In genomic region chr12:80323371-80324050, GRCm38 (mm10) we compare ENCODE assay signal across 14 mouse cellular contexts.
A peak's percentile ranks its signal among the peaks of the same experiment; 100 is the strongest.
DNase-seq lines count a peak whose midpoint lies in the region; ATAC-seq and TF ChIP-seq lines count a peak whose summit lies in the region.
"Had no signal": no experiment of that assay in that cellular context is flagged by ENCODE, and none has a peak within 500 bp of the region (broad histone marks: within the 10 kb centered on the region; RNA-seq: fewer than 3 reads in every experiment).

No protein-coding gene starts in this region.

- no peak overlapping the region for H3K9ac ChIP-seq in lung, embryonic 14.5 days
- no peak overlapping the region for H3K9ac ChIP-seq in heart, embryonic 15.5 days
- H3K9ac ChIP-seq in stomach, postnatal 0 days (ENCODE audit: low read length): no peak overlapping the region
- H3K9ac ChIP-seq in midbrain, embryonic 14.5 days (replicated peaks; ENCODE audit: low read length): no peak overlapping the region
- H3K9ac ChIP-seq: embryonic facial prominence, embryonic 13.5 days; hindbrain, embryonic 12.5 days; limb, embryonic 15.5 days; neural tube, embryonic 12.5 days had no signal

- H3K4me3 ChIP-seq in lung, embryonic 14.5 days (ENCODE audit: low read depth, low read length): no peak overlapping the region
- H3K4me3 ChIP-seq in heart, embryonic 15.5 days: no peak overlapping the region
- no peak overlapping the region for H3K4me3 ChIP-seq in stomach, postnatal 0 days (ENCODE audit: low read depth, low read length)
- H3K4me3 ChIP-seq in midbrain, embryonic 14.5 days (replicated peaks; ENCODE audit: low read depth, low read length): no peak overlapping the region
- H3K4me3 ChIP-seq: embryonic facial prominence, embryonic 13.5 days; hindbrain, embryonic 12.5 days; limb, embryonic 15.5 days; midbrain, embryonic 10.5 days; neural tube, embryonic 12.5 days had no signal

- H3K27ac ChIP-seq in lung, embryonic 14.5 days (ENCODE audit: low read depth): no peak overlapping the region
- no peak overlapping the region for H3K27ac ChIP-seq in heart, embryonic 15.5 days
- H3K27ac ChIP-seq in stomach, postnatal 0 days (replicated peaks): no peak overlapping the region
- no peak overlapping the region for H3K27ac ChIP-seq in midbrain, embryonic 14.5 days (replicated peaks; ENCODE audit: low read depth, low read length)
- H3K27ac ChIP-seq: embryonic facial prominence, embryonic 13.5 days; hindbrain, embryonic 12.5 days; limb, embryonic 15.5 days; neural tube, embryonic 12.5 days had no signal

- TF ChIP-seq EP300 in stomach, postnatal 0 days (optimal IDR thresholded peaks at IDR 0.05): no peak

- 59% methylated on average over 8 of the region's 8 CpGs for WGBS in lung, embryonic 14.5 days
- 65% methylated on average over 8 of the region's 8 CpGs for WGBS in heart, embryonic 15.5 days
- WGBS in stomach, postnatal 0 days: 68% methylated on average over 8 of the region's 8 CpGs
- WGBS in midbrain, embryonic 14.5 days: 69% methylated on average over 8 of the region's 8 CpGs

- no peak for ATAC-seq in lung, embryonic 14.5 days (ENCODE audit: insufficient read depth)
- ATAC-seq in heart, embryonic 15.5 days (replicated peaks; ENCODE audit: insufficient number of reproducible peaks, insufficient read depth, low FRiP score, low read depth): peak; percentile 48; the same call in 1 of the 2 replicates
- ATAC-seq in stomach, postnatal 0 days (ENCODE audit: low FRiP score, low TSS enrichment): no peak; the same call in 1 of the 2 replicates
- no peak for ATAC-seq in midbrain, embryonic 14.5 days (ENCODE audit: low FRiP score, low TSS enrichment)

- no peaks in the 10 kb centered on the region for H3K27me3 ChIP-seq in lung, embryonic 14.5 days (ENCODE audit: insufficient read depth, low read length)
- H3K27me3 ChIP-seq in heart, embryonic 15.5 days: no peaks in the 10 kb centered on the region
- H3K27me3 ChIP-seq in stomach, postnatal 0 days (ENCODE audit: control insufficient read depth, insufficient read depth, low read length): no peaks in the 10 kb centered on the region
- no peaks in the 10 kb centered on the region for H3K27me3 ChIP-seq in midbrain, embryonic 14.5 days (ENCODE audit: control insufficient read depth, insufficient read depth, low read length)
- H3K27me3 ChIP-seq: embryonic facial prominence, embryonic 13.5 days; hindbrain, embryonic 12.5 days; limb, embryonic 15.5 days; neural tube, embryonic 12.5 days had no signal

- peak; percentile 21; the same call in 1 of the 2 replicates for TF ChIP-seq CTCF in lung, embryonic 14.5 days (IDR thresholded peaks at IDR 0.05; ENCODE audit: low read depth)
- peak; percentile 36 for TF ChIP-seq CTCF in stomach, postnatal 0 days (IDR thresholded peaks at IDR 0.05; ENCODE audit: low read depth)

- peak; percentile 24 for DNase-seq in adrenal gland, adult 8-10 months
- no peak for DNase-seq in adrenal gland, adult 18-20 months (ENCODE audit: low spot score in 2 of 2)
- DNase-seq in lung, embryonic 14.5 days: peak; percentile 30
- no peak for DNase-seq in lung, postnatal 14 days
- no peak for DNase-seq in stomach, postnatal 0 days (ENCODE audit: low spot score)
- no peak for DNase-seq in yolk sac, embryonic 10.5 days (ENCODE audit: low spot score)
- no peak for DNase-seq in midbrain, embryonic 14.5 days
- DNase-seq: layer of hippocampus, adult 9-11 months had no signal

- H3K4me1 ChIP-seq in lung, embryonic 14.5 days (ENCODE audit: insufficient read depth): no peaks in the 10 kb centered on the region
- peaks cover 32% of the 10 kb centered on the region for H3K4me1 ChIP-seq in heart, embryonic 15.5 days (replicated peaks)
- H3K4me1 ChIP-seq in stomach, postnatal 0 days (replicated peaks; ENCODE audit: control insufficient read depth, insufficient read depth): no peaks in the 10 kb centered on the region
- 0 out of 2 replicates have a peak, but pooled peaks cover 2% of the 10 kb centered on the region for H3K4me1 ChIP-seq in midbrain, embryonic 14.5 days (ENCODE audit: control insufficient read depth, insufficient read depth, low read length)
- H3K4me1 ChIP-seq: hindbrain, embryonic 12.5 days had no signal

- no peaks in the 10 kb centered on the region for H3K9me3 ChIP-seq in lung, embryonic 14.5 days (ENCODE audit: low read depth, low read length)
- H3K9me3 ChIP-seq in heart, embryonic 15.5 days (replicated peaks): no peaks in the 10 kb centered on the region
- no peaks in the 10 kb centered on the region for H3K9me3 ChIP-seq in stomach, postnatal 0 days (ENCODE audit: control insufficient read depth, low read length)
- H3K9me3 ChIP-seq in midbrain, embryonic 14.5 days (ENCODE audit: control insufficient read depth, low read length): no peaks in the 10 kb centered on the region
- H3K9me3 ChIP-seq: embryonic facial prominence, embryonic 13.5 days; hindbrain, embryonic 12.5 days; limb, embryonic 15.5 days; midbrain, embryonic 10.5 days; neural tube, embryonic 12.5 days had no signal

- H3K36me3 ChIP-seq in lung, embryonic 14.5 days (ENCODE audit: insufficient read depth): no peaks in the 10 kb centered on the region
- H3K36me3 ChIP-seq in heart, embryonic 15.5 days: no peaks in the 10 kb centered on the region
- no peaks in the 10 kb centered on the region for H3K36me3 ChIP-seq in stomach, postnatal 0 days (ENCODE audit: control insufficient read depth, insufficient read depth, low read length)
- H3K36me3 ChIP-seq in midbrain, embryonic 14.5 days (ENCODE audit: control insufficient read depth, insufficient read depth, low read length): no peaks in the 10 kb centered on the region
- H3K36me3 ChIP-seq: embryonic facial prominence, embryonic 13.5 days; hindbrain, embryonic 12.5 days; limb, embryonic 15.5 days; midbrain, embryonic 10.5 days; neural tube, embryonic 12.5 days had no signal

- no peak overlapping the region for H3K4me2 ChIP-seq in lung, embryonic 14.5 days
- no peak overlapping the region for H3K4me2 ChIP-seq in heart, embryonic 15.5 days
- H3K4me2 ChIP-seq in stomach, postnatal 0 days (replicated peaks; ENCODE audit: low read depth): no peak overlapping the region
- H3K4me2 ChIP-seq in midbrain, embryonic 14.5 days (ENCODE audit: low read length): no peak overlapping the region
- H3K4me2 ChIP-seq: embryonic facial prominence, embryonic 13.5 days; hindbrain, embryonic 12.5 days; limb, embryonic 15.5 days; neural tube, embryonic 12.5 days had no signal

Comparison
In these comparisons a context has a peak if more than half of its experiments do, and no peak if none do; other contexts are left out.
1. DNase-seq: peak in adrenal gland, adult 8-10 months (single experiment) and lung, embryonic 14.5 days (single experiment); none in adrenal gland, adult 18-20 months (0 of 2), lung, postnatal 14 days (single experiment), stomach, postnatal 0 days (single experiment), yolk sac, embryonic 10.5 days (single experiment) and midbrain, embryonic 14.5 days (single experiment).